Mouse (Mus musculus) embryo, embryonic 9.5 days (tissue): ENCODE measurements around the gene Rgs10.

ENCODE experiments used
- DNase-seq: peaks from one replicate; pipeline ENCODE4 v3.0.0-alpha.2; 2017; ENCODE audit errors: extremely low spot score

The Rgs10 gene

DNA sequence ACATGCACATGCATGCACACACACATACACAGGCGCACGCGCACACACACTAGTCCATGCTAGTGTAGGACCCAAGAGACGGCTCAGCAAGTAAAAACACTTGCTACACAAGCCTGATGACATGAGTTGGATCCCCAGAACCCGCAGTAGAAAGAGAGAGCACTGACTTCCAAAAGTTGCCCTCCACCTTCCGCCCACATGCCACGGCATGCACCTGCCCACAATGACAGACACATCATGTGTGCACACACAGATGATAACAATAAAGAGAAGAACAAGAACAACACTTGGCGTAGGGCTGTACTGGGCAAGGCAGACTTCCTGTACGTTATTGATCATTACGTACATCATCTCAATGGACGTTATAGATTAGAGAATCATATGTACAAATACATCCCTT, 44.4 kb downstream of the Rgs10 start:
- DNase-seq: no peak

DNA sequence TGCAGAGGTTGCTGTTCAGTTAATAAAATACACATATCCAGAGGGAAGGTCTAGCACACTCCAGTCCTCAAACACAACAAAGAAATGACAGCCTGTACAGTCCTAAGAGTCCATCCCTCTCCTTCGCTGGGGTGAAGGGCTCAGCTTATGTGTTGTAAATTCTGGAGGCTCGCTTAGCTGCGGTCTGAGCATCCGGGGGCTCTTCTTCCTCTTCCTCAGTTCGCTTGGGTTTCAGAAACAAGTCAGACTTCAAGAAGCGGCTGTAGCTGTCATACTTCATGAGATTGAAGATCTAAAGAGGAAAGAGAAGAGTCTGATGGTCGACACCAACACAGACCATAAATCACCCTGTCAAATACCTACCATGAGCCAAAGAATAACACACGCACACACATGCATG, 44.8 kb downstream of the Rgs10 start:
- DNase-seq: no peak

DNA sequence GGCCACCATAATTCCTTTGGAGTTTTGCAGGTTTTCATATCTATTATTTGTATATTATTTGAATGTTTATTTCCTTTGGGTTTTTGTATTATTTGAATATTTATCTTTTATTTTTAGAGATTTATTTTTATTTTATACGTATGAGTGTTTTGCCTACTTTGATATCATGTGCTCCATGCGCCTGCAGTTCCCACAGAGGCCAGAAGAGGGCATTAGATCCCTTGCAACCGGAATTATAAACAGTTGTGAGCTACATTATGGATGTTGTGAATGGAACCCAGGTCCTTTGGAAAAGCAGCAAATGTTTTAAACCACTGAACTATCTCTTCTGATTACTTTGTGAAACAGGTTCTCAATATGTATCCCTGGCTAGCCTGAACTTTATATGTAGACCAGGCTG, 46.2 kb downstream of the Rgs10 start:
- DNase-seq: no peak

DNA sequence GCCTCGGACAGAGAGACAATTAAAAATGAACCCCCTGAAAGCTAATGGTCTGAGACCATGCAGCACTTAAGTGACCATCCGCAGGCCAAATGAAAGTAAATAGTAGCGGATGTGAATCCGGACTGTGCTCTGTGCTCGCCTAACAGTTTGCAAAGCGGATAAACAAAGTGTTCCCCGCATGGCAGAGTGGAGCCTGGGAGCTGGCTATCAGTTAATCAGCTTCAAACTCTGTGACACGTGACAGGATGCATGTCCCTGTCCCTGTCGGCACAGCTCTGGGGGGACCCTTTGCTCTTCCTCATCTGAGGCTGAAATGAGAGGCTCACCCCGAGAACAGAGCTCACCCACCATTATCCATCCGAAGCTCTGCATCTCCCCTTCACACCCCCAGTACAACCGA, 49.2 kb downstream of the Rgs10 start:
- DNase-seq: no peak

DNA sequence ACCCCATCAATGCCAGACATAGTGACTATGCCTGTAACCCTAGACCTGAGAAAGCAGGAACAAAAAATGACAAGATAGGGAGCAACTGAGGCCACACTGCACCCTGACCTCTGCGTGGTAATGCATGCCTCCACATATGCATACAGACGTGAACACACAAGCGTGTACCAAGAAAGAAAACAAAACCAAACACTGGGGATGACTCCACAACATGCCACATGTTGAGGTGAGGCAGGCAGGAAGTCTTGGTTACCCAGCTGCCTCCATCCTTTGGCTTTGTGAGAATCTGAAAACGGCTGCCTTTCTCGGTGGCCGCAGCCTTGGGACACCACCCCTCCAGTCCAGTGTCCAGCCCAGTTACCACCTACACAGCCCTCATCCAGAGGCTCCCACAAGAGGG, 49.7 kb downstream of the Rgs10 start:
- DNase-seq: no peak

DNA sequence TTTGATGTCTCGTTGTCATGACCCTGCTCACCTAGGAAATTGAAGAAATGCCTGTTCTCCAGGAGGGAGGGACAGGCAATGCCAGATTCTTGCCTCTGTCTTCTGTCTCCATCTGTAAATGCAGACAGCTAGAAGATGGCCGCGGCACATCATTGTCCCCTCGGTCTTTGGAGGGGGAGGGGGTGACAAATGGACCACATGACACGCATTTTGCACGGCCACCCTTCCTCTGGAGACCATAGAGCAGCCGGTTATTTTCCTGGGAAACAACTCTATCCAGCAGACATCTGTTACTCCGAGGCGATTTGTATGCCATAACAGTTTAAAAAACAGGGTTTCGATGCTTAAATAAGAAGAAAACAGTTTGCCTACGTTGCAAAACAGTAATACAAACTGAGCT, 51.9 kb downstream of the Rgs10 start:
- no peak for DNase-seq

DNA sequence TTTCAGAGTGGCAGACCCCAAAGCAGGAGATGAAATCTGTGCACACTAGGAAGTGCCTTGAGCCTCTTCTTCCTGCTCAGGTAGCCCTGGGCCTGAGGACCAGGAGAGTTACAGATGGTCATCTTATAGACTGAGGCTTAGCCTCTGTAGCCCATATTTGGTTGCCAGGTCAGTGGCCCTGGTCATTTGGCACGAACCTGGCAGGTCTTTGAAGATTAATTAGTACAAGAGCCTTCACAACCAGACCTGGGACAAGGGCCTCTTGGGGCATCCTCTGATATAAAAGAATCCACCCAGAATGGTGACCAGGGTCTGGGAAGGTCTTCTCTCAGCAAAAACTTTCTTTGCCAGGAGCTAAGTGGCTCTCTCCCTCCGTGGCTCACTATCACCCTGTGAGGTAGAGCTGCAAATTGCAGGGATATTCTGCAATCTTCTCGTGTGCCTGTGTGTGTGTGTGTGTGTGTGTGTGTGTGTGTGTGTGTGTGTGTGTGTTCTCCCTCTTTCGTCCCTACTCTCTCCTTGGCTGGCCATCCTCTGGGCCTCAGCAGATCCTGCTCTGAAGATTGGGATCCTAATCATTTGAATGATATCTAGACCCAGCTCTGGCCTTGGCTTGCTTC, 53.4 kb downstream of the Rgs10 start:
- no peak for DNase-seq

DNA sequence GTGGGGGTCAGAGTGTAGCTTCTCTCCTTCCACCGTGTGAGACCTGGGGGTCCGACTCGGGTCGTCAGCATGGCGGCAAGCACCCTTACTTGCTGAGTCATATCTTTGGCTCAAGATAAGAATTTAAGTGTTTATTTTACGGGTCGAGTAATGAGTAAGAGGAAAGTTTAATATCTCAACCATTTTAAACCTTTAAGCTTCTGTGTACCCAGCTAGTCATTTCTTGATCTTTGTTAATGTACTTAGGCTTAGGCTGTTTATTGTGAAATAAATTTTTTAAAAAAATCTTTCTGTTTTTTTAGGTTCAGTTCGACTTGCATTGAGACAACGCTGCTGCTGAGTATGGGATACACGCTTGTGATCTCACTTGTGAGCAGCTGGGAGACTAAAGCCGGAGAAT, 54.0 kb downstream of the Rgs10 start:
- DNase-seq: no peak

DNA sequence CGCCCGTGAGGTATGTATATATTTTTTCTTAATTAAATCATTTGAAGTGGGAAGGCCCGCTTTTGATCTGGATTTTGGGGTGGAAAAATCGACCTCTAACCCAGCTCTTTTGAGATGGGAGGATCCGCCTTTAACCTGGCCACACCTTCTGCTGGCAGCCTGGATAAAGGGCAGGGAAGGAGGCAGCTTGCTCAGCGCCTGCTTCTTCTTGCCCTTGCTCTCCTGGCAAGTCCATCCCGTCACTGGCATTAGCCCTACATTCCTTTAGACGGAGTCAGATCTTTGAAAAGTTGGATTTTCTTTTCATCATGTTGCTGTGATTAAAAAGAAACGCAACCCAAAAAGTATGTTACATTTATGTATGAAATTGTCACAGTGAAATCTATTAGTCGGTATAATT, 54.8 kb downstream of the Rgs10 start:
- DNase-seq: no peak

DNA sequence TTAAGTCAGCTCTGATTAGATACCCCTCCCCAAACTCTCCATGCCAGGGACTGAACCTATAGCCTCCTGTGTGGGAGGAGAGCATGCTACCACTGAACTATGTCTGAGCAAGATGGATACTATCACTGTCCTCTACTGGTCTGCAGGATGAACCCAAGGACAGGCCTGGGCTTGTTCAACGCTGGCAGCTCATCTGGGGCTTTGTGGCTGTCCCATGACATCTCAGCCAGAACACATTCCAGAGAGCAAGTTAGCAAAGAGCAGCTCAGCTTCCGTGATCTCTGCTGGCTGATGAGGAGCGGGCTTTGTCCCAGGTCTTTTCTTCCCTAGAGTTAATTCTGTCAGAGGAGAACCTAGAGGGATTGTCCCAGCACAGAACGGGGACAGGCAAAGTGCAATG, 55.6 kb downstream of the Rgs10 start:
- no peak for DNase-seq

DNA sequence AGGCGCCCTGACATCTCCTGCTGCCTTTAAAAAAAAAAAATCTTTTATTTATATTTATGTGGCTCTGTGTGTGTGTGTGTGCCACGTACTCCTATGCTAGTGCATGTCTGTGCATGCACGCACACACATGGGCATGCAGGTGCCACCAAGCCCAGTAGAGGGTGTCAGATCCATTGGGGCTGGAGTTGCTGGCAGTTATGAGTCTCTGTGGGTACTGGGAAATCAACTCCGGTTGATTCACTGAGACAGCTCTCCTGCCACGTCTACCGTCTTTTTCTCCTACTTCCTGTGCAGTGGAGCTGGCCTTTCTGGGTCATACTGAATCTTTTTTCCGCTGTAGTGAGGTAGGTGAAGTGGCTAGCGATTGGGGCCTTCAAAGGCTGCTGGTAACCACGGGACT, 58.8 kb downstream of the Rgs10 start:
- DNase-seq: no peak

DNA sequence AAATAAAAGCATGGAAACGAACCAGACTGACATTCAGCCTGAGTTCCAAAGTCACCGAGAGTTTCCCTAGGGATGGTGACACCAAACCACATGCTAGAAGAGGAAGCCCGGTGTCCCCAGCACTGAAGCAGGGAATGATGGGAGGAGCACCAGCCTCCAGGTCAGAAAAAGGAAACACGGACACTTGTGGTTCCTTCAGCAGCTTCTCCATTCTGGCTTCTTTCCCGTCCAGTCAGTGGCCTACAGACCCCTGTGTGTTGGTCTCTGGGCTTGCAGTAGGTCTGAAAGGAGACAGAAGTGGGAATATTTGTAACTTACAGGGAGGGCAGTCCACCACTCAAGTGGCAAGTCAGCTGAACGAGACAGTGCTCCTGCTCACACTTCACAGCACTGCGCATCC, 59.4 kb downstream of the Rgs10 start:
- no peak for DNase-seq

DNA sequence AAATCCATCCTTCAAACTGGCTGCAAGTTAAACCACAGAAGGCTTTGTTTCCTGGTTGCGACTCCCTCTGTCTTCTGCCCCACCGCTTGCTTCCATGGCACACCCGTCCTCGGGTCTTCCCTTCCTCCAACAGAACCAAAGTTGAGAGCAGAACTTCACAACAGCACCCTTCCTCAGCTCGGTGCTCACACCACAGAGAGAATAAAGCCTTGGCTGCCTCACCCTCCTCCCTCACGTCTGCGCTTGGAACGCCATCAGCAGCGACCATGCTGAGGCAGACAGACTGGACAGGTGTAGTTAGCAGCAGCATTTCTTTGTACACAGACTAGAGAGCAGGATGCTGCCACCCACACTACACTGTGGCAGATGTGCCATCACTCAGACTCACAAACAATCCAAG, 59.8 kb downstream of the Rgs10 start:
- DNase-seq: no peak

DNA sequence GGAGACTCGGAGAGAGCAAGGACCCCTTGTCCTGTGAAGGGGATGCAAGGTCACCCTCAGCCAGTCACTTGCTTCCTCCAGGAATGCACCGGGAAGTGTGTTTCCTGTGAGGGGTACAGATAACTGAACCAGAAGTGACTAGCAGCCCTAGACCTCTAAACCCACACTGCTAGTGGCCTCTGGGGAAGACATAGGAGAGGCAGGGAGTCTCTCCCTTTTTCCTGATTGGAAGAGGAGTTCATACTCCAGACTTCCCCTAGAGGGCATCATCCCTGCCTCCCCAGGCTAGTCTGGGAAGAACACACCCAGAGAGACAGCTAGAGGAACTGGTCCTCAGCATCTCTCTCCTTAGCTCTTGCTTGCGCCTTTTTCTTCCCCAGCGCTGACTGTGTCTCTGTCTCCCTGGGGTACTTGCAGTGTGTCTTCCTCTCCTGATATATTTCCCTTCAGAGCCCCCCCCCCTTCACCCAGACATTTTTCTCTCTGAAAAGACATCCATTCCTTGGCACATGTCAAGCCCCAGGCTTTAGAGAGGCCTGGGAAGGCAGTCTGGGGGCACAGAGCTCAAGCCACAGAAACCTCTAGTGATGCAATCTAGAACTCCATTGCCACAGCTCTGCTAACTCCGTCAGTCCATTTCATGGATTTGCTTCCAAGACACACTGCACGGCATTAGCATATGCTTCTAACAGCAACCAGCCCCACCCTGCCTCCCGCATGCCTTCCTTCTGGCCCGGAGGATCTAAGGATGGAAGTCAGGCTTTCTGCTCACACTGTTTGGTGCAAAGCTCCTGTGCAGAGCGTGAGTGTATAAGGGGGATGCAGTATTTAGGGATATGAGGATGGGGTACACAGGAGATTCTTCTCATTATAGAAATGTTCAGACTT, 61.4 kb downstream of the Rgs10 start:
- DNase-seq: peak; percentile 20

DNA sequence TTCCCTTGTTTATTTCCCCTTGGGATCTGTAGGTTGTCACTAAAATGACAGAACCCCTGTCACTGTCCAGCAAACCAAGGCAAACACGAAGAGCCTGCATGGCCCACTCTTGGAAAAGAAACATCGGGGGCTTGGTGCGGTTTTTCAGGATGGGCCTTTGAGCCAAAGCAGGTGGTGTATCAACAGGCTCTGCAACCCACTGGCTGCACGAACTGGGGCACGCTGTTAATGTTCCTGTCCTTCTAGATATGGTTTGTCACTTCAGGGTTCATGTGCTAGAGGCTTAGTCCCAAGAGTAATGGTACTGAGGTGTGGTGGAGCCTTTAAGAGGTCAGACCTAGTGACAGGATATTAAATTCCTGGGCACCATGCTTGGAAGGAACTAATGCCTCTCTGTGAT, 63.1 kb downstream of the Rgs10 start:
- no peak for DNase-seq

DNA sequence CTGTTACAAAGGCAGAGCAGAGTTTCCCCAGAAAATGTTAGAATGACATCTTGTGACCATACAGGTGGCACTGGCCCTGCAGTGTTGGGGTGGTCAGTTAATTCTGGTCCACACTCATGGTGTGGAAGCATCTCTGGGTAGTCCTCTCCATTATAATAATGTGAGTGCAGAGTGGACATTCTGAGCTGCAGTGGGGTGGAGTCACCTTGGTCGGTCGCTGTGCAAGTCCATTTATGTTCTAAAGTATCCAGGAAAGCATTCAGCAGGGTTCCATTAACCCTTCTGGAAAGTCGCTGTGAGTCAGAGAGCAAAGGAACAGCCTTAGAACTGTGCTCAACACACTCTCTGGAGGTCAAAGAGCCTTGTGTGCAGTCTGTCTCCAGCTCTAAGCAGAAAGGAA, 65.8 kb downstream of the Rgs10 start:
- DNase-seq: no peak

DNA sequence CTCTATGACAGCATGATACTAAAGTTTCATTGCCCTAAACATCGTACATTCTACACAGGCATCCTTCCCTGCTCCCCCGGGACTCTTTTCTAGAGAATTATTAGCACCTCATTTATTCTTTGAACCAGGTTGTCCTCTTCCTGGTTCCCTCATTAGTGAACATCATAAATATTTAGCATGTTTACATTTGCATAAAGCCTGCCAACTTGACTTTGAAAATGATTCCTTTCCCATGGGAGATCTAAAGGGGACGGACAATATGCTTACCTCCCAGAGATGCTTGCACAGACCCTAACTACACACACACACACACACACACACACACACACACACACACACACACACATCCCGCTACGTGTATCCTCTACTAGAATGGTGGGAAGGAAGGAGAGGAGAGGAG, 67.4 kb downstream of the Rgs10 start:
- DNase-seq: no peak

DNA sequence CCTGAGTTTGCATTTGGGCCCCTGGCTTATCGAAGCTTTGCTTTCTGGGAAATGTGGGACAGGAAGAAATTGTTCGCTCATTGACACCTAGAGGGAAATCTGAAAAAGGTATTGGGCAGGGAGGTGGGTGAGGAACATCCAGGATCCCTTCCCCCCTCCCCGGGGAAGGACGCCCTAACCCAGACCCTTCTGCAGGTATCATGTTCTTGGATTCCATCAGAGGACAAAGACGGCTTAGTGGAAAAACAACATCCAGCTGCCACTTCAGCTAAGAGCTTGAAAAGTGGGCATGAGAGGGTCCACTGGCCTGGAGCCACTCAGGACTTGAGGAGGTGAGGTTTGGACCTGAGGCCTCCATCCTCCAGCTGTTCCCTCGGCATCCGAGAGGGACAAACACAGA, 68.2 kb downstream of the Rgs10 start:
- no peak for DNase-seq

DNA sequence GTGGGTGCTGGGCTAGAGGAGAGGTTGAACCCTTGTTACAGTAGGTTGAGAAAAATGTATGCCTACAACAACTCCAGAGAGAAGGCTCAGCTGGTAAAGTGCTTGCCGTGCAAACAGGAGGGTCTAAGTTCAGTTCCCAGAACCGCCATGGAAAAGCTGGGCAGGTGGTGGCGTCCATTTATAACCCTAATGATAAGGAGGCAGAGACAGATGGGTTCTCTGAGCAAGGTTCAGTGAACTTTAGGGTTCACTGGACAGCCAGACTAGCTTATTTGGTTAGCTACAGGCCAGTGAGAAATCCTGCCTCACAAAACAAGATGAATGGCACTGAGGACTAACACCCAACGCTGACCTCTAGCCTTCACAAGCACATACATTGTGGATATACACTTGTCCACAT, 68.8 kb downstream of the Rgs10 start:
- DNase-seq: no peak

DNA sequence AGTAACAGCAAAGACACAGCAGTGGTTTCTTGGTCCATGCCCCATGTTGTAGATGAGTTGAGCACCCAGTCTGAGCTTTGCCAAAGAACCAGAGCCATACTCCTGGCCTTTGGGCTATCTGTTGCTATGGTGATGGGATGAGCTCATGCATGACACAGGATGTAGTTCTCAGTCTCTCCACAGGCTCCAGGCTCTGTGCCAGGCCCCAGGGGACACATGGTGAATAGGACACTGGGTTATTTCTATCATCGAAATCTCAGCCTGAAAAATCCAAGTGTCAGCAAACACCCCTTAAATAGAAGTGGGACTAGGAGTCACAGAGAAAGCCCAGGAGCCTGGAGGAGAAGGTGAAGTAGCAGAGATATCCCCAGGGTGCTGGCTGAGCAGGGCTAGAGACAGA, 70.0 kb downstream of the Rgs10 start:
- DNase-seq: no peak

DNA sequence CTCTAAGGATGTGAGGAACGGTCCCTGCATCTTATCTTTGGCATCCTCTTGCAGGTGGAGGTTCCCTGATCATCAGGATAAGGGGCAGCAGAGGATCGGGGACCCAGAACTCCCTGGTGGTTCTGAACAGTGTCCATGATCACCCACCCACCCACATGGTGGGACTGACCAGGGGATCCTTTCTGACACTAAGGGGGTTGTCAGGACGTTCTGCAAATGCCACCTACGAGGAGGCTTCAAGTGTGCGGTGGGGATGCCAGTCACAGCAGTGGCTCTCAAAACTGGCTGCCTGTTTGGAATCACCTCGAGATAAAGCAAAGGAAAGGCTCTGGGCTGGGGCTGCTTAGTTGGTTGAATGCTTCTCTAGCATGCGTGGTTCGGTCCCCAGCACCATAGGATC, 71.6 kb downstream of the Rgs10 start:
- DNase-seq: no peak

DNA sequence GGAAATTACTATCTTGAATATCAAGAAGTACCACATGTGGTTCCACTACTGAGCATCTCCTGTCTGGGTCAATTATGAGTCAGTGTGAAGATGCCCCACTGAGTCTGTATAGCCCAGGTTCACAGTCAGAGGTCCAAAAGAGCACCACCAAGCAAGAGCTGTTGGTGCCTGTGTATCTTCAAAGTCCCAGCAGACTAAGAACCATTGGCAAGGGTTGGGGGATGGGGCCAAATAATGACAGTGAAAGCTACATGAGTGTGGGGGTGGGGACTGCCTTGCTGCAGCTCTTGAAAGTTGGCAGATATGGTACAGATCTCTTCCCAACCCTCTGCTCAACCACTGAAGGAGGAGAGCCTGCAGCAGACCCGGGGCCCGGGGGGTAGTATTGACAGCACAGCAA, 72.0 kb downstream of the Rgs10 start:
- no peak for DNase-seq

DNA sequence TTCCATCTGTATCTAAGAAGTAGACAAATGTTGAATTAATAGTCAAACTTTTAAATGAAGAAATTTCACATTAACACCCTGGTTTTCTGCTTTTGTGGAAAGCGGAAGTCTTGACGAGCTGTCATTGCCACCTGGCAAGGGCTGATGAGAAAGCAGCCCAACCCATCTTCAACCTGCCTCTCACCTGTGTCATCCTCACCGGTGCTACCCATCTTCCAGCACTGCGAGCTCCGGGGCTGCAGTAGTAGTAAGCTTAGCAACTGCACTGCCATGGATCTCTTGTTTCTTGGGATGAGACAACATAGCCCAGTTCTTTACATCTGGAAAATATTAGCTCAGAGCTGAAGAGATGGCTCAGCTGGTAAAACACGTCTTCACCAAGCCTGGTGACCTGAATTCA, 72.9 kb downstream of the Rgs10 start:
- no peak for DNase-seq
